Mouse (Mus musculus) left cerebral cortex, postnatal 4 days (tissue): Measurements from ENCODE around the gene Atp5j2. TPM values are rescaled to one million over a fixed set of nuclear protein-coding genes. Genes with fewer than 3 reads are reported as not detected.
A peak's percentile ranks its signal among the peaks of the same experiment; 100 is the strongest.
"Not testable (repeated sequence)": the region's sequence is repeated elsewhere in the genome, so short reads cannot be mapped to it uniquely, and the experiment has no call there.

Experiments used
- DNase-seq: peaks from one replicate; pipeline ENCODE4 v3.0.0-alpha.2; 2022
- intact Hi-C: fragments of 180-260 bp; cut with DNase I; formaldehyde crosslinking; loops from one replicate; pipeline ENCODE4 v1.15.1; 2025
- total RNA-seq, 2 experiments: library from RNA; stranded (reverse); gene quantifications; 2 replicates each; pipeline ENCODE4 v1.2.3; 2021

Atp5j2 gene
- total RNA-seq, result 100 to 1,000 TPM; 213 to 222 TPM

DNA sequence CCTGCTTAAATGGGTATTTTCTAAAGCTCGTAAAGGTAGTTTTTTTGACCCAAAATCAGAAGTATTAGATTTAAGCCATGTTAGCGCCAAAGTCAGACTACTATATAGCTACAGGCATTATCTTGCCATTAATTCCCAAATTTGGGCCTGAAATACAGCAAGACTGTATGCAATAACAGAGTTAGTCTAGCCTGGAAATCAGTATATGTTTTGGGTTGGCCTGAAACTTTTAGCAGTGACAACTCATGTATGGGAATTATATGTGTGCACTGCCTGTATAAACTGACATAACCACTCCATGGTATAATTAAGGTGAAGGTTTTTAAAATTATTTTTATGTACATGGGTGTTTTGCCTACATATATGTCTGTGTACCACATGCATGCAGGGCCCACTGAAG is at the start of gene Atp5j2:
TSS of gene Atp5j2 (minus strand) at position 101 of the 400 bp plus-strand sequence.
- intact Hi-C loops, result no loop called here
- DNase-seq, result no peak

DNA sequence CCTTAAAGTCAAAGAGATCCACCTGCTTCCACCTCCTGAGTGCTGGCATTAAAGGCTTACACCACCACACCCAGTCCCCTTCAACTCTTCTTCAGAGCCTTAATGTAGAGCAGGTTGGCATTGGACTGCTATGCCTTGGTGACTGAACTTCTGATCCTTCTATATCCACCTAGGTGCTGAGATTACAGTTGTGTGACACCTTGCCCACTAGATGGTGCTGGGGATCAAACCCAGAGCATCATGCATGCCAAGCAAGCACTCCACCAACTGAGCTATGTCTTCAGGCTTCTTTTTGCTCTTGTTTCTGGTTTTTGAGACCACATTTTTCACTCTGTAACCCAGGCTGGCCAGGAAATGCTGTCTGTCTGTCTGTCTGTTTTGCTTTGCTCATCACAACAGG is 42.8 kb upstream of the Atp5j2 start:
- peak; percentile 13 for DNase-seq
- intact Hi-C loops, result no loop called here

DNA sequence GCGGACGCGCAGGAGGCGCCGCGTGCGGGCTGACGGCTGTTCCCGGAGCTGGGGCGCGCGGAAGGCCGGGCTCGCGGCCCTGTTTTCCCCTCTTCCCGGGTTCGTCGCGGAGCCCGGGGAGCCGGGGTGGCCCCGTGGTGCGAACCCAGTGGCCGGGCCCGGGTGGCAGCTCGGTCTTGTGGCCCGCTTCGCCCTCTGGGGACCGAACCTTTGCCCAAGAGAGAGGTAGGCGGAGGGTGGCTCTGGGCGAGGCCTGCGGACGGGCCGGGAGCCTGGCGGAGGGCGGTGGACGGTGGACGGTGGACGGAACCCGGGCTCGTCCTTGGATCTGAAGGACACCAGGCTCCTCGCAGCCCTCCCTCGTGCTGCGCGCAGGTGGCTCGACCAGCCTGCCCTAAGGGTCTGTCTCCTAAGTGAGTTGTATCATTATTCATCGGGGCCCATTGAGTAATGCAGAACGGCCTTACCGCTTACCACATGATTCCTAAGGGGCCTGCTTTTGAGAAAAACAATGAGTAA is 40.1 kb upstream of the Atp5j2 start:
- no peak for DNase-seq
- intact Hi-C loops, result no loop called here

DNA sequence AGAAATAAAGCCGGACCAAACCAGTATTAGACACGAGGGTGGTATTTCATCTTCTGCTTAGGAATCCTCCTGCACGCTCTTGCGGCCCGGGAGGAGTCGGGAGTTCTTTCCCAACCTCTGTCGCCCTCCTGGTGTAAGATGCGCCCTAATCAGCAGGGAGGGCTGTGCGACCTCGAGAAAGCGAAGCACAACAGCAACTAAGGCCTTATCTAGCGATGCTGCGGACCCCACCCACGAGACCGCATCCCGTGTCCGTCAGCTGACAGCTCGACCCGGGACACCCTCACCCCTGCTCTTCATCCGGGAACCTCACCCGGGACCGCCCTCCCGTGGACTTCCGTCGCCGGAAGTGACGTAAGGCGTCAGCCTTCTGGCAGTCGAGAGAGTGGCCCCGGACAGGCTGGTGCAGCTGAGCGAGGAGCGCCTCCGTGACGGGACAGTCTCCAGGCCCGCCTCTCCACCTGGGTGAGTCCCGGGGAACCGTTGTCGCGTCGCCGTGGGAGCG is 39.6 kb upstream of the Atp5j2 start, which contains the start of gene Zfp655:
TSS of gene Zfp655 (plus strand) at position 349 of the 505 bp plus-strand sequence.
- peak; percentile 96 for DNase-seq
- intact Hi-C loops, result no loop called here

DNA sequence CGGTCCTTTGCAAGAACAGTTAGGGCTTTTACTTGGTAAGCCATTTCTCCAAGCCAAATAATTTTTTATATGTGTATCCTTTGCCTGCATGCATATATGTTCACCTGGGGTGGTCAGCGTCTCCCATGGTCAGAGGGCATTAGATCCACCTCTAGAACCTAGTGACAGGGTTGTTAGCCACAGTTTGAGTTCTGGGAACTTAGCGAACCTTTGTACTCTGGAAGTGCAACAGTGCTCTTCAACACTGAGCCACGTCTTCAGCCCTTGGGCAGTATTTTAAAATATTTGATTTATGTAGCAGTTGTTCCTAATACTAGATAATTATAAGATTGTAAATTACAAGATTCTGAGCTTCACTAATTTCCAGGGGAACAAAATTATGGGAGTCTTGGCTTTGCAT is 38.8 kb upstream of the Atp5j2 start:
- DNase-seq, result no peak
- intact Hi-C loops, result no loop called here

DNA sequence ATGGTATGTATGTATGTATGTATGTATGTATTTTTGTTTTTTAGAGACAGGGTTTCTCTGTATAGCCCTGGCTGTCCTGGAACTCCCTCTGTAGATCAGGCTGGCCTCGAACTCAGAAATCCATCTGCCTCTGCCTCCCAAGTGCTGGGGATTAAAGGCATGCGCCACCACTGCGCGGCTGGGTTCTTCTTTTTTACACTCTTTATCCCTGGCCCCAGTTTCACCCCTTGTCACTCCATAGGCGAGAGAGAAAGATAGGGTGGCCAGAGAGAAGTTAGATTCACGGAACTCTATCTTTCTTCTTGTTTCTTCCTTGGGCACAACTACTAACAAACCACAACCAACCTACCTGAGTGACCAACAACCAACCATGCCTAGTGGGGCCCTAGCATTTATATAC is 37.4 kb upstream of the Atp5j2 start:
- DNase-seq, intact Hi-C loops: not testable (repeated sequence)

DNA sequence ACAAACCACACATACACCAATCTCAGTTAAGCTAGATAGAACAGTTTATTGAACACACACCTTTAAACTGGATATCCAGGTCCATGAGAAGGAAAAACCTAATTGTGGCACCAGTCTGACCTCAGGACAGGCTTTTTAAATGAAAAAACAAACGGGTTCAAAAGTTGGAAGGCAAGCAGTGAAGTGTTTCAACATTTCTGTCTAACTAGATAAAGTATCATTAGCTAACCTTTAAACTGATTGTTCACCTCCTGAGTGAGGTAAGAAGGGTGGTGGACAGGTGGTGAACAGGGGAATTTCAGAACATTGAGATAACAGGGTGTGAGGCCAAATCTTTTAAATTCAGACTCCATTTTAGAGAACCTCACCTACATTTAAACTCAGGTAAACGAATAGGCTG is 34.6 kb upstream of the Atp5j2 start:
- DNase-seq, result no peak

DNA sequence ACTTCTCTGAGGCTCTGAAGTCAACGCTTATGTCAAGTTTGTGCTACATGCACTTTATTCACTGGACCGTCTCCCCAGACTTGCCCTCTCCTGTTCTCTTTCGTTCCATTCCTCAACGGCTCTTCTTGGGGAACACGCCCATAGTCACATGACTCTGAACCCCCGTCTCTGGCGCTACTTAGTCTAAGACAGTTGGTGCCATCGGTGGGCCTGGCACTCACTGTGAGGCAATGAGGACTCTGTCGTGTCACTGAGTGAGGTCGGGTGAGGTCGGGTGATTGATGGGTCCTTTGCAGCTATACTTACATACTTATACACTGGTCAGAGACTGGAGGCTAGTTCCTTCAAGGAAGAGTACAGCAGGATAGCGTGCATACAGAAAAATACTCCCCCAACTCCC is 31.5 kb upstream of the Atp5j2 start:
- intact Hi-C loops, result no loop called here
- DNase-seq, result no peak

More for the DNA sequence above, 34.6 kb upstream of the Atp5j2 start:
- intact Hi-C loops, result no loop called here

DNA sequence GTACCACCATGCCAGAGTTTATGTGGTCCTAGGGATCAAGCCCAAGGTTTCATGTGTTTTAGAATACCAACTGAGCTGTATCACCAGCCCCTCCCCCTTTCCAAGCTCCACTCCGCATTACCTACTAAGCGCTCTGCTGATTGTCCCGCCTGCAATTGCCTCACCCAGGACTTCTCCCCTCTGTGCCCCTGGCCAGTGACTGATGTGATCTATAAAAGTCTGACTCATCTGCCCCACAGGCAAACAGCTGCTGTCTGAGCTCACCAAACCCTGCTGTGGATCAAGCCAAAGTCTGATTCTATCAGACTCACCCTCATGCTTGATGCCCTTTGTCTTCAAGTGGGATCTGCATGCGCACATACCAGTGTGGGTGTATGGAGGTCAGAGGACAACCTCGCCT is 31.0 kb upstream of the Atp5j2 start:
- intact Hi-C loops, result no loop called here
- DNase-seq, result no peak

DNA sequence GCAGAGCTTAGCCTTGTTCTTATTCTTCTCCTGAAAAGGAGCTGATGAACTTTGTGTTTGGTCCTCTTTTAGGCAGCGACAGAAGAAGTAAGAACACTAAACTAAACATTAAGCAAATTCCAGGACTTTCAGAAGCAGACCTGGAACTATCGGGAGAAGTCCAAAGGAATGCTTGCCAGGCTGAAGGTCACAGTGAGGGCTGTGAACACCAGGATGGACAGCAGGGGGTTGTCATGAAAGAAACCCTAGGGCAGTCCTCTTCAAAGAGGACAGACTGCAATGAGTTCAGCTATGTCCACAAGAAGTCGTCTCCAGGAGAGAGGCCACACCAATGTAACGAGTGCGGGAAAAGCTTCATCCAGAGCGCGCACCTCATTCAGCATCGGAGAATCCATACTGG is 28.1 kb upstream of the Atp5j2 start:
- intact Hi-C loops, result no loop called here
- DNase-seq, result no peak

DNA sequence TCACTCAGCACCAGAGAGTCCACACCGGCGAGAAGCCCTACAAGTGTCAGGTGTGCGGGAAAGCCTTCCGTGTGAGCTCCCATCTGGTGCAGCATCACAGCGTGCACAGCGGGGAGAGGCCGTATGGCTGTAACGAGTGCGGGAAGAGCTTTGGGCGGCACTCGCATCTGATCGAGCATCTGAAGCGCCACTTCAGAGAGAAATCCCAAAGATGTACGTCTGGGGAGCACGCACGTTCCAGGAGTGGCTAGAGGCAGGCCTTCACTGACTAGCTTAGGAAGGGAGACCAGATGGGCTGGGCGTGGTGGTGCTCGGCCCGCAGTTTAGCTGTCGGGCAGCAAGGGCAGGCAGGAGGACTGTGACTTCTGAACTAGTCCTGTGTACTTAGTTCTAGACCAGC is 26.8 kb upstream of the Atp5j2 start:
- intact Hi-C loops, result no loop called here
- DNase-seq, result no peak

DNA sequence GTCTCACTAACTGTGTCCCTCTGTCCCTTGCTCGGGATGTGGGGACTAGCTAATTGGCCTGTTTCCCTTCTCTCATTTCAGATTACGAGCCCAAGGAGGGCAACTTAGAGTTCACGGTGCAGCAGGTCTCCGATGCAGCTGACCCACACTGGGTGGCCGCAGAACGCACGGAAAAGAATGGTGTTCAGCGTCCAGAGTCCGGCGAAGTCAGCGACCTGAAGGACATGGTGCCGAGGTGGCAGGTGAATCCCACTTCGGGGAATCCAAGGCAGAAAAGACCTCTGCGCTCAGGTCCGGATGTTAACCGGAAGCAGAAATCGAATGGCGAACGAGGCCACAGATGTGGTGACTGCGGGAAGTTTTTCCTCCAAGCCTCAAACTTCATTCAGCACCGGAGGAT is 26.3 kb upstream of the Atp5j2 start:
- no peak for DNase-seq
- intact Hi-C loops, result no loop called here

DNA sequence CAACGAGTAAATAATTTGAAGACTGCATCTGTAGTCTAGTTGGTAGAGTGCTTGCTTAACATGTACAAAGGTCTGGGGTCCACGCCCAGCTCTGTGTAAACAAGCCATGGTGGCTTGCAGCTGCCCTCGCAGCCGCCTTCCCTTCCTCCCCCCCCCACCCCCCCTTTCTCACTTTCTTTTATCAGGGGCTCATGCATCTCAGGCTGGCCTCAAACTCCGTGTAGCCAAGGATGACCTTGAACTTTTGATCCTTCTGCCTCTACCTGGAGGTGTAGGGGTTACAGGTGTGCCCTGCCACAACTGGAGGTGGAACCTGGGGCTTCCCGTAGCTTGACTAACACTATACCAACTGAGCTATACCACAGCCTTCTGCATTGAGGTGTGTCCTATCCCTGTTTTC is 25.9 kb upstream of the Atp5j2 start:
- DNase-seq, result no peak
- intact Hi-C loops, result no loop called here

DNA sequence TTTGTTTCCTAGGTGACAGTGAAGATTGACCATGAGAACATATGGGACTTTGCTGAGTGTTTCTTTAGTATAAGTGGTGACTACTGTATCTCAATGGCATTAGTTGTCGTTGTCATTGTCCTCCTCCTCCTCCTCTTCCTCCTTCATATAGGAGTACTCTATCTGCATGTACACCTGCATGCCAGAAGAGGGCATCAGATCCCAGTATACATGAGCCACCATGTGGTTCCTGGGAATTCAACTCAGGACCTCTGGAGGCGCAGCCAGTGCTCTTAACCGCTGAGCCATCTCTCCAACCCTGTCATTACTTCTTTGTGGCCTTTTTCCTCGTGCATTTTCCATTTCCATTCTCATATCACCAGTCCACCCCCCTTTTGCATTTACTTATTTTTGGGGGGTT is 22.8 kb upstream of the Atp5j2 start:
- no peak for DNase-seq
- intact Hi-C loops, result no loop called here

DNA sequence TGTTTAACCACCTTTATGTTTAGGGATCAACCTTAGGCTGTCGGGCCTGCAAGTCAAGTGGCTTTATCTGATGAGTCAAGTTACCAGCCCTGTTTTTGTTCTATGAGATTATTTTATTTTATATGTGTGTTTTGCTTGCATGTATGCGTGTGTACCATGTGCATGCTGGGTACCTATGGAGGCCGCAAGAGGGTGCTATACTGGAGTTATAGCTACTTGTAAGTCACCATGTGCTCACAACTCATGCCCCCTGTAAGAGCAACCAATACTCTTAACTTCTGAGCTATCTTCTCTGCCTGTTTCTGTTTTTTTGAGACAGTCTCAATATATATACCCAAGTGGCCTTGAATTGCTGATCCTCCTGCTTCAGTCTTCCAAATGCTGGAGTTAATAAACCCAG is 21.6 kb upstream of the Atp5j2 start:
- DNase-seq, result no peak

DNA sequence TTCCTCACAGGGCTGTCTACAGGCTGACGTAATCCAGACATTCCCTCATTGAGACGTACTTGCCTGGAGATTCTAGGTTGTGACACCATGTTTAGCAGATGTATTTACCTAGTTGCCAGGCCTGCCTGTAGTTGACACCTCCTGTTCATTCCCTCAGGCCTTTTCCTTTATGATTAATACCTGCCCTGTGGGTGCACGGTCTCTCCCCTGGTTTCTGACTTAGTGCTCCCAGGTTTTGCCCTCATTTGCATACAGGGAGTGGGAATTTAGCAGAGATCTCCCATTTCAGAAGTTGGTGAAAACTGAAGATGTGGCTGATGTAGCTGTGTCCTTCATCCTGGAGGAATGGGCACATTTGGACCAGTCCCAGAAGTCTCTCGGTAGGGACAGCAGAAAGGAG is 20.4 kb upstream of the Atp5j2 start:
- no peak for DNase-seq
- intact Hi-C loops, result no loop called here

More for the DNA sequence above, 21.6 kb upstream of the Atp5j2 start:
- intact Hi-C loops, result no loop called here

DNA sequence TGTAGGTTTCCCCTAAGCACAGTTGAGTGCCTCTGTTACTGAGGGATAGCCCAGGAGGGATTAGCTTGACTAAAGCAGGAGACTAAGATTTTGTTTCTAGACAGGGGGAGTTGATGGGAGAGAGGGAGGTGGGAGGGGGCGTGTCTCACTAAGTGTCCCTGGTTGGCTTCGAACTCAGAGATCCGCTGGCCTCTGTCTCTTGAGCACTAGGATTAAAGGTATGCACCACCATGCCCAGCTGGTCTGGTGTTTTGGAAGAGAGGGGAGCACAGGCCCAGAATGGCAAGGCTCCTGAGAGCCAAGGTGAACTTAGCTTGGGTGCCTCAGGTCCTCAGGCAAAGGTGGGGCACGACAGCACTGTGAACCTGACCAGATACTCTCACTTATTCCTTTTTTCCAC is 19.5 kb upstream of the Atp5j2 start:
- no peak for DNase-seq
- intact Hi-C loops, result no loop called here

DNA sequence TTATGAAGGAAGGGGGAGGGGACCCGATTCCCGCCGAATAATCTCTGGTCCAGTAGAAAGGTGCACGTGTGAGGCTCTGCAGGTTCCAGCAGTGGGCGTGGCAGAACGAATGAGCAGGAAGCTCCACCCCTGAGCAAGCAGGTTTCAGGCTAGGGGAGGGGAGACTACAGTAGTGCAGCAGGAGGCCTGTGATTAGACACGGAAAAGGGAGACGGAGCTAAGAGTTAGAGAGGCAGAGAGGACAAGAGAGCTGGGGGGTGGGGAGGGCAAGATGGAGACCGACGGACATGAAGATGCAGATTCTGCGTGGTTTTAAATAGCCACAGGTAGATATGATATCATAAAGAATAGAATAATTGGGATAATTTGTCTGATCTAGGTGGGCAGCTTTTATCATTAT is 16.5 kb upstream of the Atp5j2 start:
- DNase-seq, intact Hi-C loops: not testable (repeated sequence)

DNA sequence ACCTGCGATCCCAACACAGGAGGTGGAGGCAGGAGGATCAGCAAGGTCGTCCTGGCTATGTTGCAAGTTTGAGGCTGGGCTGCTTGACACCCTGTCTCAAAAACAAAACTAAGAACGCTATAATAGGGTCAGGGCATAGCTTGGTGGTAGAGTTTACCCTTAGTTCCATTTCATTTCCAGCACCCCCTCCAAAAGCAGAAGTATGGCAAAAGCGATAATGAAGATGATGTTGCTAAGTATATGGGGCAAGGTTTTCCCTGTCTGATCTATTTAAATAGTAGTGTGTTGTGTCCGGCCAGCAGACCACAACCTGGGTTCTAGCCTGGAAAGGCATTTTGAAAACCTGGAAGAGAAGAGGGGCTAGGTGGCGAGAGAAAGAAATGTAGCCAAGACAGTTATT is 16.1 kb upstream of the Atp5j2 start:
- DNase-seq, result no peak
- intact Hi-C loops, result no loop called here

DNA sequence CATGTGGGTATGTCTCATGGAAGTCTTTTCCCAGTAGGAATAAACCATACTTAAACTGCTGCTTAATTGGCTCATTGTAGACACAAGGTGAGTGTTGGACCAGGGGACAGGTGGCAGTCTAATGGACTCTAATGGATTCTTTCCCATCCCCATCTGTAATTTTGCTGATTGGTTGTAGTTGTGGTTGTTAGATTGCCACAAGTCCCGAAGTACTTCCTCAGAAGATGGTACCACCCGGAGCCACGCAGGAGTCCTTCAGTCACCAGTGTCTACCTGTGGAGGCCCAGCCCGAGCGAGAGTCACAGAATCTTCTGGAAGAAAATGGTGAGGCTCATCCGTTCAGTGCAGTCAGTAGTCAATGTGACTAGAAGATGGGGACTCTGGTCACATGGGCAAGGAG is 15.5 kb upstream of the Atp5j2 start:
- intact Hi-C loops, result no loop called here
- no peak for DNase-seq

DNA sequence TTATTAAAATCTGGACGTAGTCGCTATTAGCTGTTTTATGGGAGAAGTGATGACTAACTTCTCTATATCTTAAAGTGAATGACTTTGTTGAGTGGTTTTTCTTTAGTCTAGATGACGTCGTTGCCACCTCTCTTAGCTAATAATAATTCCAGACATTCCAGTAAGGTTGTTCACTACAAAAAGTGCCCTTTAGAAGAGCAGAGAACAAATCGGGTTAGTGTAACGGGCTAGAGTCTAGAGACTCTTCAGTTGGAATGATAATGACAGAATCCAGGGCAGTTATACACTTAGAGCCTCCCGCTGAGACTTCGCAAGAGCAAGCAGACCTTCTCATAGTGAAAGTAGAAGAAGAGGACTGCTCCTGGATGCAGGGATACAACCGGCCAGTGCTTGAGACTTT is 13.2 kb upstream of the Atp5j2 start:
- no peak for DNase-seq
- intact Hi-C loops, result no loop called here

DNA sequence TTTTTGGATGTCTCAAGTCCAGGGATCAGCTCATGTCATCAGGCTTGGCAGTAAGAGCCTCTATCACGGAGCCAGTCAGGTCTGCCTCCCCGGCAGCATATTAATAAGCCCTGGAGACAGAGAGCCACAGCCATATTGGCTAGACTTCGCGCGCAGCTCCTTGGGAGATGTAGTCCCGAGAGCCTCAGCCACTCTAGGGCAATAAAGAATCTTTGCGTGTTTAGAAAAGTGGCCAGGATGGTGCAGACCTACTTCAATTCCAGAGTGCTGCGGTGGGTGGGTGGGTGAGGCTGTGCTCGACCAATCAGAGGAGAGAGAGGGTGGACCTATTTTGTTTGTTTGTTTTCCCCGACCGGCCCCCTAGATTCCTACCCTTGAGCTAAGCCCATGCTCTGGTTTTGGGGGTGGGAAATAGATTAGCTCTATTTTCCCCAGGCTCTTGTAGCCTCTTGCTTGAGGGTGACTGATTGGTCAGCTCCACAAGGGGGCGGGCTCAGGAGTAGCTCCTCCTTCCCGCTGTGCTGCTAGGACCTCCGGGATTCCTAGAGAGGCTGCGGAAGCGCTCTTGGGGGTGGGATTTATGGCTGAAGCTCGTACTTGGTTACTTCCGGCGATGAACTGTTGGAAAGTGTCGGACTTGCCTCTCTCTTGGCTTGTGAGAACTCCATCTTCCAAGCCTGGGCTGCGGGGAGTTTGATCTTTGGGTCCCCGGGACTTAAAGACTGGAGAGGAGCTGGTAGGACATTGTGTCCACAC is 12.3 kb upstream of the Atp5j2 start, which contains the start of gene Zkscan5:
TSS of gene Zkscan5 (plus strand) at position 627 of the 756 bp plus-strand sequence.
- intact Hi-C loops, result no loop called here
- peak; percentile 99 for DNase-seq
